ENCODE assay signal across 21 mouse cellular contexts in the genomic region with DNA sequence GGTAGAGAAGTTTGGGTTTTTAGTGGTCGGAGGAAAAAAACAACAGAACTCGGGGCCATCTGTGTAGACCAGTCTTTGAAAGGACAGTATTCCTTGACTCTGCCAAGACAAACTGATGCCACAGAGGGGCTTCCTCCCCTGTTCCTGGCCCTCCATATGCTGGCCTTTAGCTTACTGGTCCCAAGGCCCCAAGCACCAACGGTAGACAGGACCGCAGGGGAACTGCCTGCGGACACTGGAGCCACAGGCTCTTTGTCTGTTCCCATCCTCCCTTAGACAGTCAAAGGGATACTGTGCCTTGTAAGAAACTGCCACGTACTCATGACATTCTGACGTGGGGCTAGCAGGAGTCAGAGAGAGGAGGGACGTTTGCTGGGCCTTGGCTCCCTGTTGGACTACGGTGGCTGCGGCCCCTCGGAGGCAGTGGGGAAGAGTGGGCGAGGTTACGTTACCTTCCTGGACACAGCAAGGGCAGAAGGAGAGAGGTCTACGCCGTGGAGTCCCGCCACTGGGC. TPM values are rescaled to one million over a fixed set of nuclear protein-coding genes. Genes with fewer than 3 reads are reported as not detected.
DNase-seq lines count a peak whose midpoint lies in the region; ATAC-seq and TF ChIP-seq lines count a peak whose summit lies in the region.
"Had no signal": no experiment of that assay in that cellular context is flagged by ENCODE, and none has a peak within 500 bp of the region (broad histone marks: within the 10 kb centered on the region; RNA-seq: fewer than 3 reads in every experiment).

No protein-coding gene starts in this region.

- no peak for ATAC-seq in midbrain, embryonic 11.5 days (ENCODE audit: low FRiP score)
- no peak for ATAC-seq in midbrain, postnatal 0 days (ENCODE audit: low FRiP score)
- ATAC-seq in kidney, embryonic 15.5 days (replicated peaks; ENCODE audit: low FRiP score): no peak
- ATAC-seq: activated CD4-positive, CD25-positive, alpha-beta regulatory T cell, adult 4 months; CD4-positive, CD25-positive, alpha-beta regulatory T cell, adult 4 months; Patski had no signal

- peaks cover 21% of the 10 kb centered on the region for H3K79me2 ChIP-seq in CH12.LX (replicated peaks; ENCODE audit: control insufficient read depth, extremely low read depth, insufficient read depth, poor library complexity, severe bottlenecking)

- H3K9ac ChIP-seq in midbrain, embryonic 11.5 days (ENCODE audit: low read length): no peak overlapping the region
- H3K9ac ChIP-seq in midbrain, postnatal 0 days (replicated peaks; ENCODE audit: low read length, poor library complexity, severe bottlenecking): no peak overlapping the region
- peak overlapping the region; percentile 41 for H3K9ac ChIP-seq in CH12.LX (ENCODE audit: insufficient read depth, low read depth)
- H3K9ac ChIP-seq in kidney, embryonic 15.5 days: no peak overlapping the region

- no peak overlapping the region for H3K4me2 ChIP-seq in midbrain, embryonic 11.5 days
- H3K4me2 ChIP-seq in midbrain, postnatal 0 days (ENCODE audit: low read depth, low read length, poor library complexity, severe bottlenecking): no peak overlapping the region
- peak overlapping the region; percentile 64; the same call in 1 of the 2 replicates for H3K4me2 ChIP-seq in CH12.LX (ENCODE audit: insufficient read depth, low read depth, poor library complexity, severe bottlenecking)
- no peak overlapping the region for H3K4me2 ChIP-seq in kidney, embryonic 15.5 days

- in situ Hi-C loops in CH12.LX (cut with MboI; ENCODE audit: low pct_ligation_motif_present, low pct_unique_long_range_greater_than_20kb, low sequenced_read_pairs): no loop called here

- no peak for TF ChIP-seq POLR2A in testis, adult 2 months (IDR thresholded peaks at IDR 0.05; ENCODE audit: control insufficient read depth, low read depth, low read length)
- peak; percentile 68; the same call in 1 of the 2 replicates for TF ChIP-seq POLR2A in CH12.LX (IDR thresholded peaks at IDR 0.05; ENCODE audit: low read depth, low read length)

- no peaks in the 10 kb centered on the region for H3K9me3 ChIP-seq in midbrain, embryonic 11.5 days (ENCODE audit: control insufficient read depth, low read length)
- H3K9me3 ChIP-seq in midbrain, postnatal 0 days (ENCODE audit: low read length): no peaks in the 10 kb centered on the region
- no peaks in the 10 kb centered on the region for H3K9me3 ChIP-seq in CH12.LX (replicated peaks; ENCODE audit: low read length)
- H3K9me3 ChIP-seq in kidney, embryonic 15.5 days (replicated peaks): no peaks in the 10 kb centered on the region
- H3K9me3 ChIP-seq: G1E had no signal

- TF ChIP-seq CTCF in midbrain, postnatal 0 days (IDR thresholded peaks at IDR 0.05): no peak
- no peak for TF ChIP-seq CTCF in testis, adult 2 months (IDR thresholded peaks at IDR 0.05; ENCODE audit: control insufficient read depth, insufficient read depth, insufficient replicate concordance, low read depth, low read length)
- no peak for TF ChIP-seq CTCF in CH12.LX (conservative IDR thresholded peaks at IDR 0.05 in 1 of 2, IDR thresholded peaks at IDR 0.05 in 1 of 2; ENCODE audit: low read depth in 2 of 2, low read length in 2 of 2)

- no peak overlapping the region for H3K27ac ChIP-seq in midbrain, embryonic 11.5 days (ENCODE audit: low read depth, low read length)
- no peak overlapping the region for H3K27ac ChIP-seq in midbrain, postnatal 0 days (ENCODE audit: low read depth, low read length)
- H3K27ac ChIP-seq in testis, adult 2 months (ENCODE audit: control insufficient read depth, insufficient read depth, low read depth, low read length): no peak overlapping the region
- H3K27ac ChIP-seq in CH12.LX (ENCODE audit: insufficient read depth, low read depth): peak overlapping the region; percentile 83
- no peak overlapping the region for H3K27ac ChIP-seq in kidney, embryonic 15.5 days

- TF ChIP-seq RAD21 in CH12.LX (IDR thresholded peaks at IDR 0.05; ENCODE audit: low read depth, low read length): no peak

- no peak for TF ChIP-seq EP300 in CH12.LX (IDR thresholded peaks at IDR 0.05; ENCODE audit: low read length)

- H3K27me3 ChIP-seq in midbrain, embryonic 11.5 days (ENCODE audit: control insufficient read depth, insufficient read depth, low read length): no peaks in the 10 kb centered on the region
- H3K27me3 ChIP-seq in midbrain, postnatal 0 days (ENCODE audit: insufficient read depth, low read length): no peaks in the 10 kb centered on the region
- H3K27me3 ChIP-seq in testis, adult 2 months (ENCODE audit: control insufficient read depth, insufficient read depth, low read length): no peaks in the 10 kb centered on the region
- H3K27me3 ChIP-seq in CH12.LX (replicated peaks): no peaks in the 10 kb centered on the region
- no peaks in the 10 kb centered on the region for H3K27me3 ChIP-seq in kidney, embryonic 15.5 days
- H3K27me3 ChIP-seq: Patski had no signal

- H3K4me3 ChIP-seq in midbrain, embryonic 11.5 days (ENCODE audit: low read depth, low read length): no peak overlapping the region
- H3K4me3 ChIP-seq in midbrain, postnatal 0 days (ENCODE audit: low read depth, low read length): no peak overlapping the region
- H3K4me3 ChIP-seq in testis, adult 2 months (ENCODE audit: control insufficient read depth, low read depth, low read length): peak overlapping the region; percentile 11
- peak overlapping the region in 2 of 3 experiments; percentile 27 to 64 for H3K4me3 ChIP-seq in CH12.LX (replicated peaks in 1 of 3; ENCODE audit: low read depth in 2 of 3, low read length in 2 of 3, poor library complexity in 1 of 3)
- no peak overlapping the region for H3K4me3 ChIP-seq in kidney, embryonic 15.5 days (replicated peaks)

- H3K4me1 ChIP-seq in midbrain, embryonic 11.5 days (ENCODE audit: control insufficient read depth, insufficient read depth, low read length): no peaks in the 10 kb centered on the region; the same call in 1 of the 2 replicates
- H3K4me1 ChIP-seq in midbrain, postnatal 0 days (ENCODE audit: insufficient read depth, low read length): no peaks in the 10 kb centered on the region
- no peaks in the 10 kb centered on the region for H3K4me1 ChIP-seq in testis, adult 2 months (ENCODE audit: control insufficient read depth, insufficient read depth, low read length)
- H3K4me1 ChIP-seq in CH12.LX (ENCODE audit: control insufficient read depth in 1 of 2, insufficient read depth in 2 of 2): peaks cover 50 to 57% of the 10 kb centered on the region in 2 experiments
- 0 out of 2 replicates have a peak, but pooled peaks cover 2% of the 10 kb centered on the region for H3K4me1 ChIP-seq in kidney, embryonic 15.5 days

- peak; percentile 39 for DNase-seq in midbrain, embryonic 11.5 days (ENCODE audit: low spot score, missing footprints)
- DNase-seq in midbrain, postnatal 0 days (ENCODE audit: low spot score): no peak
- DNase-seq in testis, postnatal 10 days (ENCODE audit: low spot score): no peak
- no peak for DNase-seq in CH12.LX (ENCODE audit: extremely low read depth)
- DNase-seq: adrenal gland, adult 2 months; adrenal gland, adult 8-10 months; adrenal gland, postnatal 10 days; adrenal gland, postnatal 14 days; adrenal gland, postnatal 25 days; adrenal gland, postnatal 36 days; B cell, adult 2 months; cerebellum, adult 11 months; cerebellum, adult 11-12 months; cerebellum, adult 18-20 months; cerebellum, adult 2 months had no signal

- WGBS in midbrain, embryonic 11.5 days: 85% methylated on average over 16 of the region's 16 CpGs
- WGBS in midbrain, postnatal 0 days: 87% methylated on average over 16 of the region's 16 CpGs
- WGBS in kidney, embryonic 15.5 days: 82% methylated on average over 16 of the region's 16 CpGs

- H3K36me3 ChIP-seq in midbrain, embryonic 11.5 days (ENCODE audit: control insufficient read depth, insufficient read depth, low read length): peaks cover 4% of the 10 kb centered on the region; the same call in 1 of the 2 replicates
- peaks cover 43% of the 10 kb centered on the region for H3K36me3 ChIP-seq in midbrain, postnatal 0 days (ENCODE audit: insufficient read depth, low read length)
- no peaks in the 10 kb centered on the region for H3K36me3 ChIP-seq in testis, adult 2 months (ENCODE audit: control insufficient read depth, insufficient read depth, low read length)
- peaks cover 6 to 37% of the 10 kb centered on the region in 2 experiments for H3K36me3 ChIP-seq in CH12.LX (replicated peaks in 1 of 2; ENCODE audit: control insufficient read depth in 1 of 2, insufficient read depth in 1 of 2, low read length in 1 of 2)
- H3K36me3 ChIP-seq in kidney, embryonic 15.5 days: peaks cover 22% of the 10 kb centered on the region

- dilution Hi-C loops in CH12.LX (cut with MboI; ENCODE audit: extremely low pct_ligation_motif_present, extremely low pct_unique_long_range_greater_than_20kb, low sequenced_read_pairs): no loop called here

TF ChIP-seq in CH12.LX, 34 proteins besides CTCF, POLR2A, EP300 and RAD21 (continues in another document):
- TF ChIP-seq UBTF (IDR thresholded peaks at IDR 0.05; ENCODE audit: low read depth, low read length): no peak
- TF ChIP-seq KAT2A (IDR thresholded peaks at IDR 0.05; ENCODE audit: insufficient replicate concordance, low read length): 0 out of 2 replicates have a peak, but pooled peaks have one; percentile 33
- TF ChIP-seq HCFC1 (IDR thresholded peaks at IDR 0.05; ENCODE audit: low read depth, low read length): peak; percentile 29; the same call in 1 of the 2 replicates
- TF ChIP-seq NELFE (IDR thresholded peaks at IDR 0.05; ENCODE audit: low read depth, low read length): peak; percentile 65
- peak; percentile 55; the same call in 1 of the 2 replicates for TF ChIP-seq MAZ (IDR thresholded peaks at IDR 0.05; ENCODE audit: low read depth, low read length)
- no peak for TF ChIP-seq CHD1 (IDR thresholded peaks at IDR 0.05; ENCODE audit: low read depth, low read length)
- TF ChIP-seq POLR2AphosphoS2 (IDR thresholded peaks at IDR 0.05; ENCODE audit: low read depth, low read length): peak; percentile 66; the same call in 1 of the 2 replicates
- no peak for TF ChIP-seq MAFK (IDR thresholded peaks at IDR 0.05; ENCODE audit: insufficient replicate concordance, low read length)
- TF ChIP-seq TCF12 (IDR thresholded peaks at IDR 0.05; ENCODE audit: low read depth, low read length): peak; percentile 59; the same call in 1 of the 2 replicates
- TF ChIP-seq ZMIZ1 (IDR thresholded peaks at IDR 0.05; ENCODE audit: low read depth, low read length): peak; percentile 63; the same call in 1 of the 2 replicates
- no peak for TF ChIP-seq ZKSCAN1 (IDR thresholded peaks at IDR 0.05; ENCODE audit: borderline replicate concordance, low read depth, low read length)

RNA-seq across cellular contexts. Expression of a gene that starts 20.5 kb away (rescaled TPM):
- polyA plus RNA-seq in midbrain, embryonic 11.5 days (2014; fragmentation: Nextera tagmentation; extraction: Ambion mirVana): 16.3 and 17.6 TPM in 2 replicates
- total RNA-seq in midbrain, postnatal 0 days (2014; rRNA removed): 36.3 and 40.0 TPM in 2 replicates
- 55.6 and 58.7 TPM in 2 replicates for polyA plus RNA-seq in midbrain, postnatal 0 days (2015; fragmentation: Nextera tagmentation; extraction: Ambion mirVana)
- 2.6 and 3.6 TPM in 2 replicates for polyA plus RNA-seq in testis, adult 2 months (2012; rRNA removed)
- total RNA-seq in CH12.LX (2012; rRNA removed) (102 and 118 TPM in 2 replicates), CH12.LX (2014; rRNA removed) (132 and 148 TPM in 2 replicates)
- 129 and 144 TPM in 2 replicates for polyA plus RNA-seq in CH12.LX (2012; ENCODE audit: insufficient read length, low read depth)
- polyA plus RNA-seq in kidney, embryonic 15.5 days (2015; fragmentation: Nextera tagmentation; extraction: Ambion mirVana): 22.2 and 23.8 TPM in 2 replicates

Comparison
In these comparisons a context has a peak if more than half of its experiments do, and no peak if none do; other contexts are left out.
1. H3K4me3 ChIP-seq: peak in testis, adult 2 months (single experiment) and CH12.LX (2 of 3); none in midbrain, embryonic 11.5 days (single experiment), midbrain, postnatal 0 days (single experiment) and kidney, embryonic 15.5 days (single experiment).